Mouse (Mus musculus) erythroblast, embryonic 14.5 days (primary cell): ENCODE results near the gene Lepr.

Experiments used
- GATA1 ChIP-seq: IDR thresholded peaks from 2 replicates; pipeline ENCODE4 v1.6.1; 2012; ENCODE audit warnings: low read length, inconsistent platforms, mixed read lengths
- TAL1 ChIP-seq: IDR thresholded peaks from 3 replicates; pipeline ENCODE4 v1.6.1; 2012; ENCODE audit warnings: low read length, inconsistent platforms, mixed read lengths

- TF ChIP-seq GATA1 (no peak), TAL1 (no peak)
Measured at GRCm38 (mm10) chr4:101712563-101712962, 4.6 kb upstream of the Lepr start.
